Mouse (Mus musculus) heart, adult 10 weeks (tissue): ENCODE data around the gene Dock8. TPM values are rescaled to one million over a fixed set of nuclear protein-coding genes. Genes with fewer than 3 reads are reported as not detected.

Source experiments
- polyA plus RNA-seq: library from polyadenylated mRNA; stranded (reverse); fragments of 350-450 nt; fragmentation: Illumina TruSeq; extraction: RNeasy Lipid Tissue Mini Kit (QIAGEN cat#74804); gene quantifications from one replicate; pipeline ENCODE4 v1.2.3, GENCODE M21; 2014; ENCODE audit warnings: low read depth, low replicate concordance

The Dock8 gene
- polyA plus RNA-seq, result 8.5 TPM

GRCm38 (mm10) chr19:24999201-24999886 is at the start of gene Dock8:
TSS of gene Dock8 (plus strand) at chr19:24999534.

GRCm38 (mm10) chr19:24961172-24961962 is 38.0 kb upstream of the Dock8 start, which contains the start of gene Cbwd1:
TSS of gene Cbwd1 (minus strand) at chr19:24961610.

GRCm38 (mm10) chr19:25236596-25237491 is 237.5 kb downstream of the Dock8 start, which contains the start of gene Kank1:
TSS of gene Kank1 (plus strand) at chr19:25236975.

Other genes starting within 250 kb of the Dock8 start
- 91.9 TPM for gene Pgm5, start 137.7 kb upstream of the Dock8 start, polyA plus RNA-seq
- 930 TPM for gene Gm10053, start 123.8 kb upstream of the Dock8 start, polyA plus RNA-seq
- gene Foxd4, start 98.3 kb upstream of the Dock8 start, polyA plus RNA-seq, result not detected
- 19.5 TPM for gene Cbwd1, start 37.9 kb upstream of the Dock8 start, polyA plus RNA-seq
- 27.9 TPM for gene Kank1, start 237.4 kb downstream of the Dock8 start, polyA plus RNA-seq